ENCODE assay signal across 10 mouse cellular contexts in genomic region chr6:124884714-124885500, GRCm38 (mm10). TPM values are rescaled to one million over a fixed set of nuclear protein-coding genes. Genes with fewer than 3 reads are reported as not detected.
DNase-seq lines count a peak whose midpoint lies in the region; ATAC-seq and TF ChIP-seq lines count a peak whose summit lies in the region.
"Had no signal": no experiment of that assay in that cellular context is flagged by ENCODE, and none has a peak within 500 bp of the region (broad histone marks: within the 10 kb centered on the region; RNA-seq: fewer than 3 reads in every experiment).

No protein-coding gene starts in this region.

- TF ChIP-seq CTCF in heart, postnatal 0 days (IDR thresholded peaks at IDR 0.05; ENCODE audit: low read depth) = no peak

- H3K36me3 ChIP-seq in heart, postnatal 0 days (replicated peaks; ENCODE audit: control insufficient read depth, insufficient read depth, low read length) = no peaks in the 10 kb centered on the region
- H3K36me3 ChIP-seq in forebrain, embryonic 16.5 days (ENCODE audit: control insufficient read depth, insufficient read depth) = no peaks in the 10 kb centered on the region
- H3K36me3 ChIP-seq: forebrain, embryonic 10.5 days had no signal

- H3K27me3 ChIP-seq in heart, postnatal 0 days (ENCODE audit: control insufficient read depth, insufficient read depth, low read length) = no peaks in the 10 kb centered on the region
- no peaks in the 10 kb centered on the region for H3K27me3 ChIP-seq in forebrain, embryonic 16.5 days (replicated peaks; ENCODE audit: control insufficient read depth, insufficient read depth, low read length)

- H3K9me3 ChIP-seq in heart, postnatal 0 days (replicated peaks; ENCODE audit: control insufficient read depth, low read length) = no peaks in the 10 kb centered on the region; the same call in 1 of the 2 replicates
- no peaks in the 10 kb centered on the region for H3K9me3 ChIP-seq in forebrain, embryonic 16.5 days (ENCODE audit: control insufficient read depth, low read length)
- H3K9me3 ChIP-seq: forebrain, embryonic 10.5 days had no signal

- H3K4me2 ChIP-seq in heart, postnatal 0 days (ENCODE audit: low read depth, low read length) = peak overlapping the region; percentile 31; the same call in 1 of the 2 replicates
- H3K4me2 ChIP-seq in forebrain, embryonic 16.5 days (ENCODE audit: low read length) = no peak overlapping the region
- H3K4me2 ChIP-seq: lung, embryonic 14.5 days had no signal

- DNase-seq in adrenal gland, postnatal 10 days = peak; percentile 28
- no peak for DNase-seq in adrenal gland, adult (ENCODE audit: inconsistent age in 2 of 2, low spot score in 1 of 2)
- peak; percentile 28 for DNase-seq in ovary, postnatal 36 days (ENCODE audit: low spot score)
- no peak for DNase-seq in ovary, postnatal 10 days (ENCODE audit: low spot score)
- peak; percentile 70 for DNase-seq in heart, postnatal 0 days (ENCODE audit: low spot score)
- DNase-seq in thymus, postnatal 36 days = peak; percentile 69 to 84
- no peak for DNase-seq in retina, postnatal 1 day
- DNase-seq: lung, embryonic 14.5 days had no signal

- peak; percentile 80 for ATAC-seq in heart, postnatal 0 days (ENCODE audit: insufficient read depth, low read depth)
- ATAC-seq in forebrain, embryonic 16.5 days = no peak

- peak overlapping the region; percentile 78 for H3K27ac ChIP-seq in heart, postnatal 0 days (ENCODE audit: low read depth)
- H3K27ac ChIP-seq in forebrain, embryonic 16.5 days (ENCODE audit: low read length) = no peak overlapping the region
- H3K27ac ChIP-seq: forebrain, embryonic 10.5 days had no signal

- WGBS in heart, postnatal 0 days = 39% methylated on average over 10 of the region's 10 CpGs
- WGBS in forebrain, embryonic 16.5 days = 74% methylated on average over 10 of the region's 10 CpGs

- TF ChIP-seq EP300 in heart, postnatal 0 days (IDR thresholded peaks at IDR 0.05; ENCODE audit: low read depth) = no peak

- H3K9ac ChIP-seq in heart, postnatal 0 days (replicated peaks; ENCODE audit: low read depth, low read length) = no peak overlapping the region
- no peak overlapping the region for H3K9ac ChIP-seq in forebrain, embryonic 16.5 days (replicated peaks; ENCODE audit: low read depth, low read length)
- H3K9ac ChIP-seq: lung, embryonic 14.5 days had no signal

- H3K4me1 ChIP-seq in heart, postnatal 0 days (ENCODE audit: control insufficient read depth, insufficient read depth) = peaks cover 4% of the 10 kb centered on the region; the same call in 1 of the 2 replicates
- H3K4me1 ChIP-seq in forebrain, embryonic 16.5 days (replicated peaks; ENCODE audit: control insufficient read depth, insufficient read depth, low read length) = no peaks in the 10 kb centered on the region
- H3K4me1 ChIP-seq: forebrain, embryonic 10.5 days had no signal

- H3K4me3 ChIP-seq in heart, postnatal 0 days (ENCODE audit: low read depth, low read length) = no peak overlapping the region
- no peak overlapping the region for H3K4me3 ChIP-seq in forebrain, embryonic 16.5 days (replicated peaks; ENCODE audit: low read length)
- H3K4me3 ChIP-seq: forebrain, embryonic 10.5 days had no signal

RNA-seq across cellular contexts. Expression of gene Cd4, which starts 3.1 kb away (rescaled TPM):
- 1 to 10 TPM; 3.8 to 4.0 TPM for total RNA-seq in adrenal gland, postnatal 10 days (2021)
- total RNA-seq in heart, postnatal 0 days (2014; rRNA removed; ENCODE audit: low replicate concordance) = 4.5 TPM in 1 of 2 replicates, not detected in the other
- polyA plus RNA-seq in heart, postnatal 0 days (2015; fragmentation: Nextera tagmentation; extraction: Ambion mirVana) = 0.04 and 0.10 TPM in 2 replicates
- 0.06 and 0.30 TPM in 2 replicates for polyA plus RNA-seq in forebrain, embryonic 16.5 days (2015; fragmentation: Nextera tagmentation; extraction: Ambion mirVana)
- polyA plus RNA-seq: forebrain, embryonic 10.5 days; lung, embryonic 14.5 days had no signal

RNA-seq across cellular contexts. Expression of gene Gpr162, which starts 21.1 kb away (rescaled TPM):
- total RNA-seq in adrenal gland, postnatal 10 days (2021) = 1 to 10 TPM; 3.5 to 5.2 TPM
- 2.9 and 9.7 TPM in 2 replicates for total RNA-seq in heart, postnatal 0 days (2014; rRNA removed; ENCODE audit: low replicate concordance)
- polyA plus RNA-seq in heart, postnatal 0 days (2015; fragmentation: Nextera tagmentation; extraction: Ambion mirVana) = 1.2 and 1.5 TPM in 2 replicates
- polyA plus RNA-seq in forebrain, embryonic 16.5 days (2015; fragmentation: Nextera tagmentation; extraction: Ambion mirVana) = 21.8 and 28.8 TPM in 2 replicates

RNA-seq across cellular contexts. Expression of gene Lag3, which starts 26.6 kb away (rescaled TPM):
- 1 to 10 TPM; 1.4 to 1.8 TPM for total RNA-seq in adrenal gland, postnatal 10 days (2021)
- total RNA-seq in heart, postnatal 0 days (2014; rRNA removed; ENCODE audit: low replicate concordance) = 0.11 and 0.27 TPM in 2 replicates
- polyA plus RNA-seq in heart, postnatal 0 days (2015; fragmentation: Nextera tagmentation; extraction: Ambion mirVana) = 0.82 and 0.85 TPM in 2 replicates
- 1.7 and 2.9 TPM in 2 replicates for polyA plus RNA-seq in forebrain, embryonic 16.5 days (2015; fragmentation: Nextera tagmentation; extraction: Ambion mirVana)

RNA-seq across cellular contexts. Expression of gene P3h3, which starts 27.4 kb away (rescaled TPM):
- total RNA-seq in adrenal gland, postnatal 10 days (2021) = 10 to 100 TPM; 26.6 to 29.6 TPM
- 38.5 and 41.1 TPM in 2 replicates for total RNA-seq in heart, postnatal 0 days (2014; rRNA removed; ENCODE audit: low replicate concordance)
- polyA plus RNA-seq in heart, postnatal 0 days (2015; fragmentation: Nextera tagmentation; extraction: Ambion mirVana) = 7.2 and 7.6 TPM in 2 replicates
- polyA plus RNA-seq in forebrain, embryonic 16.5 days (2015; fragmentation: Nextera tagmentation; extraction: Ambion mirVana) = 13.0 and 16.8 TPM in 2 replicates

RNA-seq across cellular contexts. Expression of gene Ptms, which starts 35.0 kb away (rescaled TPM):
- 100 to 1,000 TPM; 824 to 887 TPM for total RNA-seq in adrenal gland, postnatal 10 days (2021)
- 323 and 565 TPM in 2 replicates for total RNA-seq in heart, postnatal 0 days (2014; rRNA removed; ENCODE audit: low replicate concordance)
- polyA plus RNA-seq in heart, postnatal 0 days (2015; fragmentation: Nextera tagmentation; extraction: Ambion mirVana) = 221 and 246 TPM in 2 replicates
- polyA plus RNA-seq in forebrain, embryonic 16.5 days (2015; fragmentation: Nextera tagmentation; extraction: Ambion mirVana) = 666 and 701 TPM in 2 replicates

Comparison
In these comparisons a context has a peak if more than half of its experiments do, and no peak if none do; other contexts are left out.
1. DNase-seq: peak in adrenal gland, postnatal 10 days (single experiment), ovary, postnatal 36 days (single experiment), heart, postnatal 0 days (single experiment) and thymus, postnatal 36 days (2 of 2); none in adrenal gland, adult (0 of 2), ovary, postnatal 10 days (single experiment) and retina, postnatal 1 day (single experiment).